Mouse (Mus musculus) gastrocnemius, adult 2 months (tissue): ENCODE data around the gene Trip11. TPM values are rescaled to one million over a fixed set of nuclear protein-coding genes. Genes with fewer than 3 reads are reported as not detected.

Source experiments
- DNase-seq: peaks from one replicate; pipeline ENCODE4 v3.0.0; 2022
- H3K27ac ChIP-seq: fragments of 200-600 bp; 2 replicates; pipeline ENCODE4 v1.8.1; 2022; ENCODE audit warnings: mild to moderate bottlenecking
- H3K4me3 ChIP-seq: fragments of 200-600 bp; 2 replicates; pipeline ENCODE4 v1.8.1; 2022; ENCODE audit warnings: mild to moderate bottlenecking, moderate library complexity
- CTCF ChIP-seq: fragments of 200-600 bp; IDR thresholded peaks from 2 replicates; pipeline ENCODE4 v1.8.1; 2022; ENCODE audit warnings: antibody characterized with exemption, mild to moderate bottlenecking, moderate library complexity
- intact Hi-C: fragments of 180-260 bp; cut with DNase I; formaldehyde crosslinking; loops from one replicate; pipeline ENCODE4 v1.15.1; 2025
- total RNA-seq, 2 experiments: library from RNA; stranded (reverse); gene quantifications; 2 replicates each; pipeline ENCODE4 v1.2.3; 2021

Gene Trip11
- total RNA-seq, 2 experiments from 2014 or later = 25.9 to 30.8 TPM

GRCm38 (mm10) chr12:101811181-101811580, 101.9 kb downstream of the Trip11 start:
- intact Hi-C loops = loop anchor here (2.0 kb wide), 1 partner anchor 64 kb away; no protein-coding TSS in a partner anchor
- no peak for DNase-seq
- Histone ChIP-seq H3K27ac (peak overlapping the region; percentile 46; the same call in 1 of the 2 replicates), H3K4me3 (no peak overlapping the region)
- TF ChIP-seq CTCF = peak; percentile 67

DNA sequence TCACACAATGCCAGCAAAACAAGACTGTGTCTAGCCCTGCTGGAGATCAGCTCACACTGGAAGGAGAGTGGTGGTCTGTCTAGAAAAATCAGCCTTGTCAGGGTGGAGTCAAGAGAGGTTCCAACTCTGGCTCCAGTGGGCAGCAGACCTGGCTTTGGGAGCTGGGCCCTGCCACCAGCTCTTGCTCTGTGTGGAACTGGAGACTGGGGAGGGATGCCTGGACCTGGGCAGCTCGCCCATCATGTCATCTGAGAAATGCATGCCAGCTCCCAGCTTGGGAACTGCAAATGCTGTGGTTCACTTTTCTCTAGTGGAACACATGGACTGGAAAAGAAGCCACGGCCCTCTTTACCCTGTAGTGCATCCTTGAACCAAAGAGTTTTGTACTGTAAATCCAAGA, 102.6 kb downstream of the Trip11 start:
- Histone ChIP-seq H3K4me3 (no peak overlapping the region), H3K27ac (peak overlapping the region; percentile 46; the same call in 1 of the 2 replicates)
- intact Hi-C loops = loop anchor here (2.0 kb wide), 1 partner anchor 64 kb away; no protein-coding TSS in a partner anchor
- peak; percentile 88 for DNase-seq
- TF ChIP-seq CTCF = no peak

DNA sequence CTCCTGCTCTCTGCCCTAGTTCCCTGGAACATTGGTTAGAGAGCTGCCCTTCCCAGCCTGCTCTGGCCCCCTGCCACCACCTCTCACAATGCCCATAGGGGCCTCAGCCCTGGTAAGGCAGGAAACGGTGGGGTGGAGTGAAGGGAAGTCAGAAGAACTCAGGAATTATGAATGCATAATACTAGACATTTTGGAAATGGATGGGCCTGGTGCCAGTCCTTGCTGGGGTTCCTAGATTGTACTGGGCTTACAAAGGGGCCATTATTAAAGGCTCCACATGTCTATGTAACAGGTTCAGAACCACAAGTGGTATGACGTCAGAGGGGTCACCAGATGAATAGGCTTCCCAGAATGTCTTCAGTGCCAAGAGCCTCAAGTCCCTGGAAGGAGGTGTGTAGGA, 105.7 kb downstream of the Trip11 start:
- Histone ChIP-seq H3K27ac (peak overlapping the region; percentile 24; the same call in 1 of the 2 replicates), H3K4me3 (no peak overlapping the region)
- peak; percentile 42 for DNase-seq
- intact Hi-C loops = no loop called here
- no peak for TF ChIP-seq CTCF

GRCm38 (mm10) chr12:101802445-101802844, 110.6 kb downstream of the Trip11 start:
- no peak for DNase-seq
- intact Hi-C loops = no loop called here
- TF ChIP-seq CTCF = no peak

GRCm38 (mm10) chr12:101801744-101802143, 111.3 kb downstream of the Trip11 start:
- no peak for TF ChIP-seq CTCF
- H3K4me3 ChIP-seq = no peak overlapping the region
- intact Hi-C loops = no loop called here
- DNase-seq = no peak
- no peak overlapping the region for H3K27ac ChIP-seq

More at GRCm38 (mm10) chr12:101802445-101802844, 110.6 kb downstream of the Trip11 start:
- Histone ChIP-seq H3K27ac (no peak overlapping the region), H3K4me3 (no peak overlapping the region)

- H3K27ac ChIP-seq = no peak overlapping the region
- TF ChIP-seq CTCF = no peak
- H3K4me3 ChIP-seq = no peak overlapping the region
- DNase-seq = no peak
- intact Hi-C loops = no loop called here
These were observed 112.0 kb downstream of the Trip11 start for GRCm38 (mm10) chr12:101801051-101801450.

DNA sequence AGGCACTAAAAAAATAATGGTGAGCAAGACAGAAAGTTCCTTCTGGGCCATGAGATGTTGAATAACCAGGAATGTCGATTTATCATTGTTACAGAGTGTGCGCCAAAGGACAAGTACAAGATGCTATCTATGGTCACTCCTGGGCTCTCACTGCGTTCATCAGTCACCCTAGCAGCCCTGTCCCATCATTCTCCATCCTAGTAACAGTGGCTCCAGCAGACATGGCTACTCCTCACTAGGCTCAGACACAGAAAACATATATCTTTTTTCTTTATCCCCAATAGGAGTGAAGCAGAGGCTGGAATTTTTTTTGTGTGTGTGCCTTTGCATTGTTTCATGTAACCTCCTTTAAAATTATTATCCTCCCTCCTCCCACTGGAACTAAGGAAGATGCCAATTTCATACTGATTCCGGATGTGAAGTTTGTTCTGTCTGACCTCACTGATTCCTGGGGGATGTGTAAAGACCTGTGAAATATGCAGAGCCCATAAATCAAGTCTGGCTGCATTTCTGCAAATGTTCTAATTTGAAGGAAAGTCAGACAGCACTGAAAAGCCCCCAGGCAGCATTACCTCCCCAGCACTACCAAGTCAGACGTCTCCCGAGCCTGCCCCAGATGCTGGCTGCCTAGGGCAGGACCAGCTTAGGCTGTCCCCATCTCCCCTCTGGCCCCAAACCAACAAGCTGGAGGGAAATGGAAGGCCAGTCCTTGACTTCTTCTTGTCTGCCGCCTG, 114.7 kb downstream of the Trip11 start:
- no peak for TF ChIP-seq CTCF
- Histone ChIP-seq H3K27ac (no peak overlapping the region), H3K4me3 (no peak overlapping the region)
- intact Hi-C loops = no loop called here
- DNase-seq = no peak

GRCm38 (mm10) chr12:101794458-101794857, 118.6 kb downstream of the Trip11 start:
- DNase-seq = peak; percentile 71
- TF ChIP-seq CTCF = no peak
- intact Hi-C loops = no loop called here
- Histone ChIP-seq H3K4me3 (no peak overlapping the region), H3K27ac (no peak overlapping the region; the same call in 1 of the 2 replicates)

- DNase-seq = no peak
- H3K4me3 ChIP-seq = no peak overlapping the region
- no peak overlapping the region for H3K27ac ChIP-seq
- TF ChIP-seq CTCF = no peak
- intact Hi-C loops = no loop called here
These were observed 119.8 kb downstream of the Trip11 start for GRCm38 (mm10) chr12:101793221-101793621.

DNA sequence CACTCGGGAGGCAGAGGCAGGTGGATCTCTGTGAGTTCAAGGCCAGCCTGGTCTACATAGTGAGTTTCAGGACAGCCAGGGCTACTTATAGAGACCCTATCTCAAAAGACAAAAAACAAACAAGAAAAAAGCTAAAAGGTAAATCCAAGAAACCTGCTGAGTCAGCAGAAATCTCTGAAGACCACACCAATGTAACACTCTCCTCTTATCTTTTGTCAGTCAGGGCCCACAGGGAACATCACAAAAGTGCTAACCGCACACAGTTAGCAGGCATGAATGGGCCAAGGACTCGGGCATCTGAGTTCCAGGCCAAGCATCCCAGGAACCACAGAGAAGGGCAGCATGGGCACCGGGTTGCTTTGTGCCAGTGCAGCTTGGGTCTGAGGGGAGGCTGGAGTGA, 120.4 kb downstream of the Trip11 start:
- no peak for TF ChIP-seq CTCF
- no peak for DNase-seq
- no peak overlapping the region for H3K4me3 ChIP-seq
- no peak overlapping the region for H3K27ac ChIP-seq
- intact Hi-C loops = no loop called here

- no peak for DNase-seq
- Histone ChIP-seq H3K27ac (no peak overlapping the region), H3K4me3 (no peak overlapping the region)
- no peak for TF ChIP-seq CTCF
- intact Hi-C loops = no loop called here
These were observed 123.3 kb downstream of the Trip11 start for GRCm38 (mm10) chr12:101789767-101790166.

DNA sequence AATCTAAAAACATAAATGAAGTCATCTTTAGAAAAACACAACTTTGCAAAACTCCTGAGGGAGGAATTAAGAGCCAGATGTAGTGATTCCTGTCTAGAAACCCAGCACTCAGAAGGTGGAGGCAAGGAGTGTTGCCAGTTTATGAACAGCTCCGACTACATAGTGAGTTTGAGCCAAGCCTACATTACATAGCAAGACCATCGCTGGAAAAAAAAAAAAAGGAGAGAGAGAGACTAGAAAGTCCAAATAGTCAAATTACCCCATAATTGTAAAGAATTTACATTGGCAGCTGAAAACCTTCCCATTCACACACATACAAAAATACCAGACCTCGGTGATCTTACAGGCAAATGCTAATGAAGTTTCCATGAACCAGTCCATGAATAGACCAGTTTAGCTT, 123.8 kb downstream of the Trip11 start:
- H3K27ac ChIP-seq = no peak overlapping the region
- no peak for TF ChIP-seq CTCF
- DNase-seq = no peak
- H3K4me3 ChIP-seq = no peak overlapping the region
- intact Hi-C loops = no loop called here

Other genes with a start within 250 kb of the Trip11 start
- under 1 TPM; 0.23 to 0.28 TPM for gene Tc2n, start 194.7 kb downstream of the Trip11 start, total RNA-seq
- 10 to 100 TPM; 12.1 to 18.6 TPM for gene Fbln5, start 94.2 kb downstream of the Trip11 start, total RNA-seq
- 1 to 10 TPM; 3.4 to 5.8 TPM for gene Atxn3, start 45.0 kb upstream of the Trip11 start, total RNA-seq
- 10 to 100 TPM in 1 of 2 experiments, 1 to 10 TPM in 1; 9.7 to 11.1 TPM for gene Cpsf2, start 62.7 kb upstream of the Trip11 start, total RNA-seq
- gene Slc24a4, start 215.5 kb upstream of the Trip11 start, total RNA-seq = not detected